Mouse (Mus musculus): ENCODE measurements at regions not wholly inside any gene's neighbourhood (a gene's known extent, or its start where the extent isn't known, plus 50 kb on each side); places are given as distances from the start of the nearest gene placed in this dataset.

GRCm38 (mm10) chr8:73767233-73767632 is 413.9 kb upstream of the Large1 start:
- 32% methylated on average over 2 of the region's 2 CpGs for WGBS
- H3K4me2 ChIP-seq (replicated peaks) = no peak overlapping the region
- H3K9ac ChIP-seq = no peak overlapping the region
- H3K4me1 ChIP-seq = no peaks in the 10 kb centered on the region
- no peak overlapping the region for H3K27ac ChIP-seq
- peak; percentile 68; the same call in 1 of the 2 replicates for ATAC-seq (ENCODE audit: low FRiP score, low read depth)
- H3K9me3 ChIP-seq = no peaks in the 10 kb centered on the region
- H3K27me3 ChIP-seq (replicated peaks) = no peaks in the 10 kb centered on the region
- no peaks in the 10 kb centered on the region for H3K36me3 ChIP-seq
- no peak overlapping the region for H3K4me3 ChIP-seq

- Histone ChIP-seq H3K27ac (no peak overlapping the region), H3K9ac (no peak overlapping the region), H3K36me3 (no peaks in the 10 kb centered on the region), H3K4me3 (no peak overlapping the region), H3K9me3 (no peaks in the 10 kb centered on the region), H3K27me3 (replicated peaks) (no peaks in the 10 kb centered on the region), H3K4me1 (no peaks in the 10 kb centered on the region), H3K4me2 (replicated peaks) (no peak overlapping the region)
- WGBS = 94% methylated on average over 1 of the region's 1 CpGs
- ATAC-seq (ENCODE audit: low FRiP score, low read depth) = no peak
Measured at GRCm38 (mm10) chr8:73758771-73759170, 405.4 kb upstream of the Large1 start.

GRCm38 (mm10) chr8:73750571-73750970 is 397.2 kb upstream of the Large1 start:
- 87% methylated on average over 7 of the region's 7 CpGs for WGBS
- H3K4me1 ChIP-seq = no peaks in the 10 kb centered on the region
- H3K4me2 ChIP-seq (replicated peaks) = no peak overlapping the region
- no peaks in the 10 kb centered on the region for H3K36me3 ChIP-seq
- H3K9ac ChIP-seq = no peak overlapping the region
- no peak for ATAC-seq (ENCODE audit: low FRiP score, low read depth)
- H3K27ac ChIP-seq = no peak overlapping the region
- H3K27me3 ChIP-seq (replicated peaks) = no peaks in the 10 kb centered on the region
- H3K9me3 ChIP-seq = no peaks in the 10 kb centered on the region
- no peak overlapping the region for H3K4me3 ChIP-seq

GRCm38 (mm10) chr8:73706857-73707256 is 353.5 kb upstream of the Large1 start:
- H3K27me3 ChIP-seq (replicated peaks) = no peaks in the 10 kb centered on the region
- no peak overlapping the region for H3K27ac ChIP-seq
- H3K9ac ChIP-seq = no peak overlapping the region
- ATAC-seq (ENCODE audit: low FRiP score, low read depth) = no peak
- no peak overlapping the region for H3K4me3 ChIP-seq
- H3K36me3 ChIP-seq = no peaks in the 10 kb centered on the region
- no peaks in the 10 kb centered on the region for H3K4me1 ChIP-seq
- H3K4me2 ChIP-seq (replicated peaks) = no peak overlapping the region
- no peaks in the 10 kb centered on the region for H3K9me3 ChIP-seq

All from neural tube, embryonic 12.5 days (tissue).